Mouse (Mus musculus) sigmoid colon, adult 10 weeks (tissue): ENCODE data around the gene Zfp212. TPM values are rescaled to one million over a fixed set of nuclear protein-coding genes. Genes with fewer than 3 reads are reported as not detected.

Experiments
- polyA plus RNA-seq: library from polyadenylated mRNA; stranded (reverse); fragments of 350-450 nt; fragmentation: Illumina TruSeq; extraction: RNeasy Lipid Tissue Mini Kit (QIAGEN cat#74804); gene quantifications from one replicate; pipeline ENCODE4 v1.2.3, GENCODE M21; 2014; ENCODE audit warnings: low read depth, low replicate concordance

Gene Zfp212
- polyA plus RNA-seq: 4.5 TPM

DNA sequence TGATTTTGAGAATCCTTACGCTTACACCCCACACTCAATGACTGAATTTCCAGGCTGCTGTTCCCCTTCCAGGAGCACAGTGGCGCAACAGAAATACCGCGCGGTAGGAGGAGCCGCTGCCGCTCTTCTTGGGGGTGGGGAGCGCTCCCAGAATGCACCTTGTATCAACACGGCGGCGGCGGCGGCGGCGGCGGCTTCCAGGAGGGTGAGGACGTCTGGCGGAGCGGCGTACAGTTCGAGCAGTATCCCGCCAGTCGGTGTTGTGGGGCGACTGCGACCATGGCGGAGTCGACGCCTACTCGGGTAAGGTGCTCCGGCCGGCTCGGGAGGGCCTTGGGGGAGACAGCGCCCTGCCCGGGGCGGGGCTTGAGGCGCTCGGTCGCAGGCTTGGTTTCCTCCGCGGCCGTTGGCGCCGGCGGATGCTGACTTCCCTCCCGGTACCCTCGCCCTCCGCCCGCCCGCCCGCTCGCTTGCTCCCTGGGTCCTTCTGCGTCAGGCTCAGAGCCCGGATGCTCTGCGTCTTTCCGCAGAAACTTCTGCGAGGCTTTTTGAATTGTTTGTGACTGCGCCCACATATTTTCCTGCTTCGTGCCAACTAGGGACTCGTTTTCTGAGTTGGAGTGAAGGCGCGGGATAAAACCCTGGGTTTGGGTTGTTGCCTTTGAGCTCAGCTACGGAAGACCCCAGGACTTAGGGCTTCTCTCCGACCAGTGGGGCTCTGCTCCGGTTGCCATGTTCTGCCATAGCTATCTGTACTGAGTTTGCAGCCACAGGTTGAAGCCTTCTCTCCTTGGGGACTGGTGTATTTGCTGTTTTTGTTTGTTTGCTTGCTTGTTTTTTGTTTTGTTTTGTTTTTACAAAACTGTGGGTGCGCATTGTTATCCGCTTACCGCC, at the start of gene Zfp212:
Gene Zfp212 (plus strand): TSS at position 30 of the 894 bp plus-strand sequence.

DNA sequence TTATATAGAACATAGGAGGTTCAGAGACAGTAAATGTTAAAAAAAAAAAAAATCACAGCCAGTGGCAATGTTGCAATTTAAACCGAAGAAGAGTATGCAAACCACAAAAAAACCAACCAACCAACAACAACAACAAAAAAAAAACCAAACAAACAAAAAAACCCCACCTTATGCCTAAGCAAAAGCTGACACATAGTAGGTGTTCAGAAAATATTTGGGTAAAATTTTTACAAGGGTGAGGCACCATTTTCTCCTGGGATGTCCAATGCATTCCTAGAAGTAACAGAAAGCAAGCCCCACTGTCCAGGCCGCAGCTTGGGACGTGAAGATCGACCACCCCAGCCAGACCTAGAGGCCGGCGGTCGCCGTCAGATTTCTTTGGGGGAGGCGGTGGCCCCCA, 43.2 kb upstream of the Zfp212 start, which contains the start of gene Zfp282:
Gene Zfp282 (plus strand): TSS at position 147 of the 400 bp plus-strand sequence.

DNA sequence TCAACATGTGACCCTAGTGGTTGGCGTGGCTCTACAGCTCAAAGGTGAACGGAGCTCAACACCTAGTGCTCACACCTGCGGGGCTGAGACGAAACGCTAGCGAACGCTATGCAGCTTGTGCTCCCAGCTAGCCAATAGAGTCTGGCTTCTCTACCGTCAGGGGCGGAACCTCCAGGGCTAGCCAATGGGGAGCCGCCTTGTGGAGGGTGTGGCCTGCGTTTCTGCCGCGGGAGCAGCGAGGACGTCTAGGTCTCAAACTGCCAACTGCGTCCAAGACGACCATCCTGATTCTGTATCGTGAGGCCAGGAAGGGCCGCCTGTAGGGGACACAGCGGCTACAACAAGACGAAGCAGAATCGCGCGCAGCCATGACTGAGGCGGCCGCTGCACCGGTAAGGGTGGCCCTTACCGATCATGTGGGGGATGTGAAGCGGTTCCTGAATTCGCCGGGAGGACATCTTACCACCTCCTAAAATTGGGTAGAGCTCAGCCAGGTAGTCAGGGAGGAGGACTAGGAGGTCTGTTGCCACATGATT, 33.0 kb downstream of the Zfp212 start, which contains the start of gene Zfp956:
Gene Zfp956 (plus strand): TSS at position 200 of the 536 bp plus-strand sequence.

Other genes with a start within 250 kb of the Zfp212 start
- gene Pdia4, start 107.0 kb upstream of the Zfp212 start, polyA plus RNA-seq: 60.3 TPM
- gene Zfp786, start 89.6 kb upstream of the Zfp212 start, polyA plus RNA-seq: 0.60 TPM
- gene Zfp398, start 84.8 kb upstream of the Zfp212 start, polyA plus RNA-seq: 15.7 TPM
- gene Zfp282, start 43.3 kb upstream of the Zfp212 start, polyA plus RNA-seq: 3.1 TPM
- 2.3 TPM for gene Zfp956, start 32.9 kb downstream of the Zfp212 start, polyA plus RNA-seq
- 8.0 TPM for gene Zfp777, start 128.4 kb downstream of the Zfp212 start, polyA plus RNA-seq
- gene Zfp746, start 166.1 kb downstream of the Zfp212 start, polyA plus RNA-seq: 10.3 TPM